Mouse (Mus musculus) midbrain, embryonic 14.5 days (tissue): ENCODE data around the gene Slc36a2. TPM values are rescaled to one million over a fixed set of nuclear protein-coding genes. Genes with fewer than 3 reads are reported as not detected.

Source experiments
- ATAC-seq: fragments of 200-750 bp; cut with Nextera tagmentation; 2 replicates; pipeline ENCODE4 v1.8.0; 2017; ENCODE audit warnings: moderate number of reproducible peaks, moderate library complexity; ENCODE audit not compliant: low FRiP score, low TSS enrichment
- DNase-seq: peaks from one replicate; pipeline ENCODE4 v3.0.0-alpha.2; 2015
- H3K27ac ChIP-seq: fragments of 300-500 bp; sonication (generic); replicated peaks from 2 replicates; pipeline ENCODE4 v1.5.1; 2014; ENCODE audit warnings: mild to moderate bottlenecking, low read depth, low read length, moderate library complexity
- H3K27me3 ChIP-seq: fragments of 300-500 bp; sonication (generic); 2 replicates; pipeline ENCODE4 v1.6.1; 2014; ENCODE audit warnings: low read length, control low read depth, mixed read lengths; ENCODE audit not compliant: control insufficient read depth, insufficient read depth
- H3K36me3 ChIP-seq: fragments of 300-500 bp; sonication (generic); 2 replicates; pipeline ENCODE4 v1.6.1; 2014; ENCODE audit warnings: low read length, control low read depth; ENCODE audit not compliant: control insufficient read depth, insufficient read depth
- H3K4me1 ChIP-seq: fragments of 300-500 bp; sonication (generic); 2 replicates; pipeline ENCODE4 v1.6.1; 2014; ENCODE audit warnings: mild to moderate bottlenecking, antibody characterized with exemption, low read length, control low read depth; ENCODE audit not compliant: control insufficient read depth, insufficient read depth
- H3K4me2 ChIP-seq: fragments of 300-500 bp; sonication (generic); 2 replicates; pipeline ENCODE4 v1.6.1; 2014; ENCODE audit warnings: mild to moderate bottlenecking, low read length, moderate library complexity
- H3K4me3 ChIP-seq: fragments of 300-500 bp; sonication (generic); replicated peaks from 2 replicates; pipeline ENCODE4 v1.5.1; 2014; ENCODE audit warnings: low read depth, low read length
- H3K9ac ChIP-seq: fragments of 300-500 bp; sonication (generic); replicated peaks from 2 replicates; pipeline ENCODE4 v1.6.1; 2014; ENCODE audit warnings: mild to moderate bottlenecking, low read length, moderate library complexity
- H3K9me3 ChIP-seq: fragments of 300-500 bp; sonication (generic); 2 replicates; pipeline ENCODE4 v1.6.1; 2016; ENCODE audit warnings: low read length, control low read depth, mixed read lengths; ENCODE audit not compliant: control insufficient read depth
- whole genome bisulfite sequencing: fragments of 180-500 bp; shearing (Covaris S2); extraction: QIAGEN DNeasy Blood & Tissue Kit; methylation state at CpG from one replicate; pipeline ENCODE4 v1.1.7; 2014; 5-methylcytosine and 5-hydroxymethylcytosine counted together
- polyA plus RNA-seq: library from polyadenylated mRNA; unstranded; fragments of >200 nt; fragmentation: Nextera tagmentation; extraction: Ambion mirVana; gene quantifications from 2 replicates; pipeline ENCODE4 v1.2.1, GENCODE M21; 2014

Slc36a2 gene
- polyA plus RNA-seq, 1 experiment from 2014 or later = 0.12 TPM

- Histone ChIP-seq H3K27ac (no peak overlapping the region), H3K4me3 (no peak overlapping the region), H3K9ac (no peak overlapping the region), H3K4me2 (no peak overlapping the region), H3K27me3 (no peaks in the 10 kb centered on the region), H3K4me1 (no peaks in the 10 kb centered on the region), H3K9me3 (no peaks in the 10 kb centered on the region), H3K36me3 (no peaks in the 10 kb centered on the region)
- 87% methylated on average over 1 of the region's 1 CpGs for WGBS
- DNase-seq = no peak
- ATAC-seq = no peak
Observed at GRCm38 (mm10) chr11:55134407-55134806, 50.5 kb downstream of the Slc36a2 start.

GRCm38 (mm10) chr11:55133204-55133603, 51.7 kb downstream of the Slc36a2 start:
- no peaks in the 10 kb centered on the region for H3K9me3 ChIP-seq
- WGBS = 95% methylated on average over 1 of the region's 1 CpGs

GRCm38 (mm10) chr11:55131946-55132345, 52.9 kb downstream of the Slc36a2 start:
- ATAC-seq = no peak
- no peaks in the 10 kb centered on the region for H3K4me1 ChIP-seq
- DNase-seq = no peak
- no peaks in the 10 kb centered on the region for H3K9me3 ChIP-seq
- no peak overlapping the region for H3K9ac ChIP-seq
- H3K27ac ChIP-seq = no peak overlapping the region
- H3K4me3 ChIP-seq = no peak overlapping the region
- no peaks in the 10 kb centered on the region for H3K36me3 ChIP-seq
- no peak overlapping the region for H3K4me2 ChIP-seq
- H3K27me3 ChIP-seq = no peaks in the 10 kb centered on the region
- 87% methylated on average over 1 of the region's 1 CpGs for WGBS

More at GRCm38 (mm10) chr11:55133204-55133603, 51.7 kb downstream of the Slc36a2 start:
- DNase-seq = no peak
- H3K36me3 ChIP-seq = no peaks in the 10 kb centered on the region
- no peaks in the 10 kb centered on the region for H3K4me1 ChIP-seq
- no peak overlapping the region for H3K27ac ChIP-seq
- no peak overlapping the region for H3K4me2 ChIP-seq
- ATAC-seq = no peak
- no peaks in the 10 kb centered on the region for H3K27me3 ChIP-seq
- H3K9ac ChIP-seq = no peak overlapping the region
- no peak overlapping the region for H3K4me3 ChIP-seq

- Histone ChIP-seq H3K27me3 (no peaks in the 10 kb centered on the region), H3K4me3 (no peak overlapping the region), H3K36me3 (no peaks in the 10 kb centered on the region), H3K27ac (no peak overlapping the region), H3K9ac (no peak overlapping the region), H3K9me3 (no peaks in the 10 kb centered on the region), H3K4me1 (no peaks in the 10 kb centered on the region), H3K4me2 (no peak overlapping the region)
- ATAC-seq = no peak
- DNase-seq = no peak
- 91% methylated on average over 11 of the region's 11 CpGs for WGBS
Observed at GRCm38 (mm10) chr11:55131077-55131742, 53.7 kb downstream of the Slc36a2 start.

- no peaks in the 10 kb centered on the region for H3K9me3 ChIP-seq
- H3K27ac ChIP-seq = no peak overlapping the region
- no peaks in the 10 kb centered on the region for H3K4me1 ChIP-seq
- DNase-seq (no peak), ATAC-seq (no peak)
- no peak overlapping the region for H3K4me2 ChIP-seq
- H3K36me3 ChIP-seq = no peaks in the 10 kb centered on the region
- H3K4me3 ChIP-seq = no peak overlapping the region
- no peaks in the 10 kb centered on the region for H3K27me3 ChIP-seq
- H3K9ac ChIP-seq = no peak overlapping the region
- 79% methylated on average over 3 of the region's 3 CpGs for WGBS
Observed at GRCm38 (mm10) chr11:55128411-55128810, 56.5 kb downstream of the Slc36a2 start.

GRCm38 (mm10) chr11:55127937-55128336, 56.9 kb downstream of the Slc36a2 start:
- WGBS = 57% methylated on average over 6 of the region's 6 CpGs
- H3K27me3 ChIP-seq = no peaks in the 10 kb centered on the region
- H3K9ac ChIP-seq = no peak overlapping the region
- H3K4me3 ChIP-seq = no peak overlapping the region
- no peak overlapping the region for H3K4me2 ChIP-seq
- H3K9me3 ChIP-seq = no peaks in the 10 kb centered on the region
- no peaks in the 10 kb centered on the region for H3K4me1 ChIP-seq
- no peaks in the 10 kb centered on the region for H3K36me3 ChIP-seq
- no peak overlapping the region for H3K27ac ChIP-seq
- ATAC-seq (no peak), DNase-seq (no peak)

GRCm38 (mm10) chr11:55126663-55127062, 58.2 kb downstream of the Slc36a2 start:
- Histone ChIP-seq H3K36me3 (no peaks in the 10 kb centered on the region), H3K4me3 (no peak overlapping the region), H3K27me3 (no peaks in the 10 kb centered on the region), H3K4me2 (no peak overlapping the region), H3K27ac (no peak overlapping the region), H3K9me3 (no peaks in the 10 kb centered on the region), H3K9ac (no peak overlapping the region), H3K4me1 (no peaks in the 10 kb centered on the region)
- ATAC-seq (no peak), DNase-seq (no peak)
- 81% methylated on average over 3 of the region's 3 CpGs for WGBS

GRCm38 (mm10) chr11:55121430-55121829, 63.4 kb downstream of the Slc36a2 start:
- ATAC-seq (no peak), DNase-seq (no peak)
- H3K4me2 ChIP-seq = no peak overlapping the region
- no peaks in the 10 kb centered on the region for H3K36me3 ChIP-seq
- H3K4me1 ChIP-seq = no peaks in the 10 kb centered on the region
- H3K27me3 ChIP-seq = no peaks in the 10 kb centered on the region
- H3K9me3 ChIP-seq = no peaks in the 10 kb centered on the region
- H3K4me3 ChIP-seq = no peak overlapping the region
- H3K9ac ChIP-seq = no peak overlapping the region
- 93% methylated on average over 1 of the region's 1 CpGs for WGBS
- H3K27ac ChIP-seq = no peak overlapping the region

GRCm38 (mm10) chr11:55120821-55121271, 64.0 kb downstream of the Slc36a2 start:
- DNase-seq (no peak), ATAC-seq (no peak)
- Histone ChIP-seq H3K4me1 (no peaks in the 10 kb centered on the region), H3K27ac (peak overlapping the region; percentile 55; the same call in 1 of the 2 replicates), H3K36me3 (no peaks in the 10 kb centered on the region), H3K4me2 (no peak overlapping the region), H3K9me3 (no peaks in the 10 kb centered on the region), H3K27me3 (no peaks in the 10 kb centered on the region), H3K9ac (no peak overlapping the region), H3K4me3 (no peak overlapping the region)
- 87% methylated on average over 8 of the region's 8 CpGs for WGBS
